Mouse (Mus musculus): ENCODE results near the gene Rnft2. TPM values are rescaled to one million over a fixed set of nuclear protein-coding genes. Genes with fewer than 3 reads are reported as not detected.

The Rnft2 gene
- polyA plus RNA-seq, 1 experiment = 16.4 TPM

DNA sequence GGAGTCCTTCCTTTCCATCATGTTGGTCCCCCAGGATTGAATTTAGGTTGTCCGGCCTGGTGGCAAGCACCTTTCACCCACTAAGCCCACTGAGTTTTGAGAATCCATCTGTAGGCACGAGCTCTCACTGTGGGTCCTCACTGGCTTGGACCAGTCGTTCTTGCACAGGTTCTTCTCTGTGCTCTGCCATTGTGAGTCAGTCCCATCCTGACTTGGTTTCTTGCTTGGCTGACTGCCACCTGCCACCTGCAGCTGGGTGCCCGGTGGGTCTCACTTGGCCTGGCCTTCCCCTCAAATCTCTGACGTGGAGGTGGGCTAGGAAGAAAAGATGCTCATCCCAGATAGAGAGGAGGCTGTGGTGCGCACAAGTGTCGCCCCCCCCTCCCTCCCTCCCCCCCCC is 6.1 kb upstream of the Rnft2 start:
- DNase-seq (ENCODE audit: low read depth) = no peak

DNA sequence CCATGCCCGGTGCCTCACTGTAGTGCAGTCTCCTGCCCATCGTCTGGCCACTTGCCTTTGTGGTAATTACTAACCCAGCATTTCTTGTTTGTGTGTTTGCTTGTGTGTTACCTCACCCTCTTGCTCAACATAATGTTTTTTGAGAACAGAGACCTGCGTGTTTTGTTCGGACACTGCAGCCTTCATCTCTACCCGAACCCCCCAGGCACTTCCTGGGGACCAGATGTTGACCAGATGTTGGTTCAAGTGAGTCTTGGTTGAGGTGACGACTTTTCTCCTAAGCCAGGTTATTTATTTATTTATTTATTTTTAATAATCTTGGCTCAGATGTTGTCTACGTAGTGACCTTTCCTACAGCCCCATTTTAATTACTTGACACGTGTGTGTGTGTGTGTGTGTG is 2.5 kb upstream of the Rnft2 start:
- no peak for DNase-seq (ENCODE audit: low read depth)

DNA sequence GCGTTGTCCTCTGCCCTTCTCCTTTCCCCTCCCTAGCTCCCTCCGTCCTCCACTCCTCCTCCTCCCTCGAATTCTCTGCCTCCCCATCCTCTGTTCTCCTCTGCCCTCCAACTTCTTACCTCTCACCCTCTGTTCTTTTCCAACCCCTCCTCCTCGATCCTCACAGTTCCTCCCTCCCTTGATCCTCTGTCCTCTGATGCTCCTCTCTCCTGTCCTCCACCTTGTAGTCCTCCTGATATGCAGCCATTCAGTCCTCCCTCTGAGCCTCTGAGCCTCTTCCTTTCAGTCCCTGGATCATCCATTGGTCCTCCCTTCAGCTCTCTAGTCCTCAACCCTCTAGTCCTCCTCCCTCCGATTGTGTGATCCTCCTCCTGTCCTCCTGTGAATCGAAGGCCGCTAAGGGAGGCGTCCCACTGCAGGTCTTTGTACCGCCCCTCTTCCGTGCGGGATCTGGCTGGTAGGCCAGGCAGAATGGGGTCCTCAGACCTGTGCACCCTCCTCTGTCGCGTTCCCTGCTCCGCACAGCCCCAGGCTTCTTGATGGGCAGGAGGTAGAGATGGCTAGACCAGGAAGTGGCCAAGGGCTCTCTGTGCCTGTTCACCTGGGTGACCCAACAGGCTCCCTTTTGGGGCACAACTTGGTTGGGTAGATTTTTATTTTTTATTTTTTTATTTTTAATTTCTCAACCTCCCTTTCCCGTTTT is 841 bp upstream of the Rnft2 start:
- no peak for DNase-seq (ENCODE audit: low read depth)

DNA sequence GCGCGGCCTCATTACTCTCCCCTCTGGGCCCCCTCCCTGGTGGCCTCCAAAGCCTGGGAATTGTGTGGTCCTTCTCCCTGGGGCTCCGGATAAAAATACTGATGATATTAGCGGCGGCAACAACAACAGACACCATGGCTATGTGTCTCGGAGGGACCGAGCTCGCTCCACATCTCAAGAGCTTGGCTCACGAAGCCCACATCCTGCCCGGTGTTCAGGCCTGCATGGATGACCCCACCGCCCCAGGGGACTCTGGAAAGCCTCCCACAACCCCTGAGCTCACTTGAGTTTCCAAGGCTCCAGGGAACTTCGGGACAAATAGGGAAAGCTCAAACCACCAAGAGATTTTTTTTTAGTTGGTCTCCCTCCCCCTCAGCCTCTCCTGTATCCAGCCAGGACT is 5.2 kb downstream of the Rnft2 start:
- DNase-seq (ENCODE audit: low read depth) = no peak

DNA sequence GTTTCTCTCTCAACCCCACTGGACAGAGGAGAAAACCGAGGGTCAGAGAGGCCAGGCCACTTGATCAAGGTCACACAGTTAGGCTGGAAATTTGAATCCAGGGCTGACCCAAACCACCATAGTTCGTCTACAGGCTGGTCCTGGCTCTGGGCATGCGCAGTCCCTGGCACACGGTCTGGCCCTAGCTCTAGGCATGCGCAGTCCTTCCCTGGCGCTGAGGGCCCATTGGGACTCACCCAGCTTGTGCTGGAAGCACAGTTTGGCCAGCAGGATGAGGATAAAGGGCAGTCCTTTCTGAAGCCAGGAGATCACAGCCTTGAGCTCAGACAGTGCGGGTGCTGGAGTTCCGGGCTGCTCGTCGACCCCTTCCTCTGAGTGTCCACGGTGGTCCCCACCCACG is 8.0 kb downstream of the Rnft2 start:
- DNase-seq (ENCODE audit: low read depth) = no peak

DNA sequence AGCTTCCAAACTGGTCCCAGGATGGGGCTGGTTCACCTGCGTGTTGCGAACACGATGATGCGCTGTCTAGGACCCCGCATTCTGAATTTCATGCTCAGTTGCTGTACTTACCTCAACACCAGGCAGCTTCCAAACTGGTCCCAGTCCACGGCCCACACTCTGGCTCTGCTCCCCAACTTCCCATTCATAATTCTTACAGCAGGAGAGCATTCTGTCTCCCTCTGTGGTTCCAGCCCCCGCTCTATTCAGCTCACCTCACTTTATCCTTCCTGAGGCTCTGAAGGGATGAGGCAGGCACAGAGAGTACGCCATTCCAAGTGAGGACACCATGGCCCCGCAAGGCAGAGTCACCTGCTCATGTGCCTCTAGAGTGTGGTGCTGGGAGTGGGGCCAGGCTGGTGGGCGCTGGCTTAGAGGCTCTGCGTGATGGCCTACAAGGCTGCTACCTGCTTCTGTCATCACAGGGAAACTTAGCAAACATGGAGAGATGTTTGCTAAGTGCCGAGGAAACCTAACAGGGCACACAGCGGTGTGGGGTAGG is 14.8 kb downstream of the Rnft2 start:
- DNase-seq (ENCODE audit: low read depth) = no peak

DNA sequence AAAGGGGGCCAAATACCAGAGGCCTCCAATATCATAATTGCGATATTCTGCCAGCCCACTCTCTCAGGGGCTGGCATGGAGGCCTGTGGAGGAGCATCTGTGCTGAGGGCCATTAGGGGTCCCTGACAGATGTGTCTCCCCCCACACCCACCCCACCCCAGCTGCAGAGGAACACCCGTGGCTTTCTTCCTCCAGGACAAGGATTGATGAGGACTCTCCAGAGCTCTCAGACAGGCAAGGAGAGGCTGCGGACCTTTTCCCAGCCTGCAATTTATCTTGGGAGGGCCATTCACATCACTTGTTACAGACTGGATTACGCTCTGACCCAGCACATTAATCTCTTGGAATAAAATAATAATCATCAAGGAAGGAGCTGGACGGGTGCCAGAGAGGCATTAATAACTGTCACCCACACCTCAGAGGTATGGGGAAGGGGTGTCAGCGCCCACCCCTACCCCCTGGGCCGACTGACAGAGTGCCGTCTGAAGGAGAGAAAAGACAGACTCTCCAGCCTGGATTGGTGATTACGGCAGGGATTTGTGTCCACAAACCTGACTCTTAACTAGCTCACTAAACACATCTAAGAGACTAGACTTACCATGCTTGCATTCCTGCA is 21.7 kb downstream of the Rnft2 start:
- DNase-seq (ENCODE audit: low read depth) = no peak

DNA sequence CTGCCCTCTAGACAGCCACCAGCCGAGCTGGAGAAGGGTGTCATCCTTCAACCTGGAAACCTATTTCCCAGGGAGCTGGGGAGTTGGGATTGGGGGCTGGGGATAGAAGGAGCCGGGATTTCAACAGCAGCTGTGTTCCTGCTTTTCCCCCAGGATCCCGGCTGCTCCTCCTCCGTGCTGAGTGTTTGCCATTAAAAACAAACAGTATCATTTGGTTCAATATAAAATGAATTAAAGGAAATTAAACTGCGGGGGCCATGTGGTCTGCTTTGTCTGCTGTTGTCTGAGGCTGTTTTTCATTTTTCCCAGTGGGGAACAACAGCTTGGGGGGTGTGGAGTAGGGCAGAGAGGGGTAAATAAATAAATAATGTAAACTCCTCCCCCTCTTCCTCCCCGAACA is 27.5 kb downstream of the Rnft2 start:
- no peak for DNase-seq (ENCODE audit: low read depth)

DNA sequence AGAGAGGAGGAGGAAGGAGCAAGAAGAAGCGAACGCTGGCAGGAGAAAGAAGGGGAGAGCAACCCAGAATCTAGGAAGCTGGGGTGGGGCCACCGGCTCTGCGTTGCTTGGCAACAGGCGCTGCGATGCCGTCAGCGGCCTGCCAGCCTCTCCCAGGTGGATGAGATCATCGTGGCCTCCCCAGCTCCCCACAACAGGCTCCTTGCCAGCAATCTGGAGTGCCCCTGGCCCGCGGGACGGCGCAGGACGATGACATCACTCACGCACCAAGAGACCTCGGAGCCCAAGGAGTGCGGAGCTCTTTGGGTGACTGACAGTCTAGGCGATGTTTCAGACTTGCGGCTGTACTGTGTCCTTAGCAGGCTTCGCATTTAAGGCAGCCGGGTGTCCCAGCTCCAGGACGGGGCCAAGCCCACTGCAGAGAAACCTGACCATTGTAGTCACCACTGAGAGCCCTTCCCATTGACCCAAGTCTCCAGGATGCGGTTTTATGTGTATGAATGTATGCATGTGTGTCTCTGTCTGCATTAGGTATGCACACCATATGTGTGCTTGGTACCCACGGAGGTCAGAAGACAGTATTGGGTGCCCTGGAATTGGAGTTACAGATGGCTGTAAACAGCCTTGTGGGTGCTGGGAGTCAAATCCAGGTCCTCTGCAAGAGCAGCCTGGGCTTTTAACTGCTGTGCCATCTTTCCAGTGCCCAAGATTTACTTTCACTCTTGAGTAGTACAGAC is 30.3 kb downstream of the Rnft2 start:
- no peak for DNase-seq (ENCODE audit: low read depth)

DNA sequence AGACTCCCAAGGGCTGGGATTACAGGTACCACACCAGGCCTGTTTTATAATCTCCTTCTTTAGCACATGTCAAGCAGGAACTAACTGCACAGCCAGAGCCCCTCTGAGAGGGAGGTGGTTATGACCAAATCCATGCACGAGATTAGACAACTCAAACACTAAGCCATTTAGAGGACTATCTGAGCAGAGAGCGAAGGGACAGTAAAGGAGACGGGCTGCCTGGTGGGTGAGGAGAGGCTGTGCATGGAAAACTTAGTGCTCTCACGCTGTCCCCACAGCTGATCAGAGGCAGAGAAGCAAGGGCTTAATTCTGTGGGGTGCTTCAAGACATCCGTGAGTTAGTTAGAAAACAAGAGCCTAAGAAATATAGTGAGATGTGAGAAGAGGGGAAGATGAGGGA is 30.9 kb downstream of the Rnft2 start:
- DNase-seq (ENCODE audit: low read depth) = no peak

DNA sequence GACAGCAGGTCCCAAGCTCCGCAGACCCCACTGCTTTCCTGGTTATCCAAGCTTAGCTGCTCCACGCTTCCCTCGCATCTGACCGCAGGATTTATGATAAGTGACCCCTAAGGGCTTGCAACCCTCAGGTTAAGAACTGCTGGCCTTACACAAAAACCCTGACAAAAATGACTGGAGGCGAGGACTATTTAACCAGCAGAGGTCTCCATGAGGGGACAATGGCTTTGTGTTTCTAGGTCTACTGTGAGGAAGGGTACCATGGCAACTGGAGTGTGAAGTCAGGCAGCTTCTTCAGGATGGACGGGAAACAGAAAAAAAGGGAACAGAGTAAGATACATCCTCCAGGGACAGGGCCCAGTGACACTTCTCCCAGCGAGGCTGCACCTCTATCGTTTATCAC is 39.1 kb downstream of the Rnft2 start:
- DNase-seq (ENCODE audit: low read depth) = no peak

DNA sequence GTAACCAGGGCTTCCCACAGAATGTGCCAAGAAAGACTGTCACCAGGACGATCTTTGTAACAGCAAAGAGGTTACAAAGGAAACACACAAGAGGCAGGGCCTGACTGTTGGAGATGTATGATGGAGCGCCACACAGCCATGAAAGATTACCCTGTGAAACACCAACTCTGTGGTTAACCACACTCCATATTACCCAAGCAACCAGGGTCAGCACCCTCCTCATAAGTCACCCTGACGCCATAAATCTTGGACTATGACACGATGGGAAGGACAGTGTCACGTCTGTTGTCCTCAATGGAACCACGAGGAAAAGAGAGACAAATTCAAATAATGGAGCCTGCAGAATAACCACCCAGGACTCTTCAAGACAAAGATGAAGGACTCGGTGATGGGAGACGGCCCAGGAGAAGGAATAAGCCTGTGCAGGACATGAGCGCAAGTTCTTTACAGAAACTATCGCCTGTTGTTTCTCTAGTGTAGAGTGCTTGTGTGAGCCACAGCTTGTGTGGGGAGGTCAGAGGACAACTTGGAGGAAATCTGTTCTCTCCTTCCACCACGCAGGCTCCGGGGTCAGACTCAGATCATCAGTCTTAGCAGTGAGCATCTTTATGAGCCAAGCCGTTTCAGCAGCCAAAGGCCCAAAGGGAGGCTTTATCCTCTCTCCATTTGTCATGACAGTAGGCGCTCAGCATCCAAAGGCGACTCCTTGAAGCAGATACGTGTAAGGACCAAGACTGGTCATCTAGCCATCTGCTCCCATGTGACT is 40.1 kb downstream of the Rnft2 start:
- no peak for DNase-seq (ENCODE audit: low read depth)

DNA sequence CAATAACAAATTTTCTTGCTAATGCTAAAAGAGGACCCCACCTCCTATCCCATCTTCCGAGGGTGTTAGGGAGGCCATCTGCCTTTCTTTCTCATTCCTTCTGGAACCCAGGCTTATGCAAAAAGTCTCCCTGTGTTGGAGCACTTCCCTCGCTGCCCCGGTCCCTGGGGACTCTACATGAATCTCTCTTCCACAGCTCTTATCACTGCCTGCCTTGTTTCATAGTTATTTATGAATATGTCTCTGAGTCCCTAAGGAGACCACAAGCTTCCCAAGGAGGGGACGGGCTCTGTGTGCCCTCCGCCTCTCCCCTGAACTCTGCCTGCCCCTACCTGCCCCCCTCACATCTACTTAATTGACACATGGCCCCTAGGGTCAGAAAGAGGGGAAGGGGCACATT is 45.2 kb downstream of the Rnft2 start:
- no peak for DNase-seq (ENCODE audit: low read depth)

DNA sequence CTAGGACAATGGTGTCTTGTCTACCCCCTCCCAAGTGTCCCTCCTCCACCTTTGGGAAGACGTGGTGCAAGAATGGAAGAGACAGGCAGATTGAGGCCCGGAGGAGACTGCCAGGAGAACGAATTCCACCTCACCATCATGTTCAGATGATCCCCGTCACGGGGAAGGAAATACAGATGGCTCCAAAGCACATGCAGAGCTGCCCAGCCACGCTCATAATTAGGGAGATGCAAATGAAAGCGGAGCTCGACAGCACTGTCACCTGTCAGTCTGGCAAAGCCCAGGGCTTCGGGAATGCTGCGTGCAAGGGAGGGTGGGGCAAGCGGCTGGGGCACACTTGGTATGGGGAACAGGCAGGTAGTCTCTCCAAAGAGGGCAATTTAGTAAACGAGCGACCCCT is 47.5 kb downstream of the Rnft2 start:
- no peak for DNase-seq (ENCODE audit: low read depth)

DNA sequence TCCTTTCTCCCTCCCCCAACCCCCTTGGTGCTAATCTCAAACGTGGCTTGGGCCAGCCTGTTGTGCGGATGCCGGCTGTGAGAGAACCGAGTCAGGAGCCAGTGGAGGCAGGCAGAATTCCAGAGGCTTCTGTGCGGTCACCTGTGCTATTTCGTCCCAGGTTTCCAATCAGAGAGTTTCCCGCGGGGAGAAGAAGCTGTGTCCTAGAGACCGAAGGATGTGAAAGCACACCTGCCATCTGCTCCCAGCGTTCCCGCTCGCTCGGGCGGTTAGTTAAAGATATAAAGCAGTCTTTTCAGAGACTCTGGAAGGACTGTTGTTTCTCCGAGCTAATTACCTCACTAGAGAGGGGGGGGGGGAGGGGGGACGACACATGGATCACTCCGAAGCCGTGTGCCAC is 52.7 kb downstream of the Rnft2 start:
- no peak for DNase-seq (ENCODE audit: low read depth)

DNA sequence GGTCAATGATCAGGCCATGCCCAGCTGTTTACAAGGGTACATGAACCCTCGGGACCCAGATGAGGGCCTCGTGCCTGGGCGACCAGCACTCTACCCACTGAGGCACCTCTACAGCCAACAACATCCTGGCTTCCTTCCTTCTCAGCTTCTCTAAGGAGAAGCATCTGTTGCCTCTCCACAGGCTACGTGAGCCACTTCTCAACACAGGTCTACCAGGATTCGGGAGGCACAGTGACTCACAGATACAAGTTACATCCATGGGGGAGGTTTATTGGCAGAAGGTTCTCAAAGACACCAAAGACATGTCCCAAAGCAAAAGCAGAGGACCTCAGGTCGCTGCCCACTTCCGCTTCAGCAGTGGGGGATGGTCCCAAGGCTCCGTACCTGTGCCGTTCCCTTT is 54.4 kb downstream of the Rnft2 start:
- DNase-seq (ENCODE audit: low read depth) = no peak

DNA sequence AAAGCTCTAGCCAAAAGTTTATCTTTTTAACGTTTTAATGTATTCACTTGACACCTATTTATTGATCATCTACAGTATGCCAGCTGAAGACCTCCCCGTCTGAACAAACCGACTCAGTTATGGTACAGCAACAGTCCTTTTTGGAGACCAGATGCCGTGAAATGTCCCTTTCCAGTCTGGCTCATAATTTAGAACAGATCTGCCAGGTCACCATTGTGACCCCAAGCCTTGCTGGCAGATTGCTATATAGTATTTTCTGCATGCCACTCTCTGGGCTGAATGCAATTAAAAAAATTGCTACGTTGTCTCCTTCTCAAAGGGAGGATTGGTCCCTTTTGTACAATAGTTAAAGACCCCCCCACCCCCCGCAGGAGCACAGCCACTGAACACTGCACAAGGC is 56.6 kb downstream of the Rnft2 start:
- DNase-seq (ENCODE audit: low read depth) = no peak

DNA sequence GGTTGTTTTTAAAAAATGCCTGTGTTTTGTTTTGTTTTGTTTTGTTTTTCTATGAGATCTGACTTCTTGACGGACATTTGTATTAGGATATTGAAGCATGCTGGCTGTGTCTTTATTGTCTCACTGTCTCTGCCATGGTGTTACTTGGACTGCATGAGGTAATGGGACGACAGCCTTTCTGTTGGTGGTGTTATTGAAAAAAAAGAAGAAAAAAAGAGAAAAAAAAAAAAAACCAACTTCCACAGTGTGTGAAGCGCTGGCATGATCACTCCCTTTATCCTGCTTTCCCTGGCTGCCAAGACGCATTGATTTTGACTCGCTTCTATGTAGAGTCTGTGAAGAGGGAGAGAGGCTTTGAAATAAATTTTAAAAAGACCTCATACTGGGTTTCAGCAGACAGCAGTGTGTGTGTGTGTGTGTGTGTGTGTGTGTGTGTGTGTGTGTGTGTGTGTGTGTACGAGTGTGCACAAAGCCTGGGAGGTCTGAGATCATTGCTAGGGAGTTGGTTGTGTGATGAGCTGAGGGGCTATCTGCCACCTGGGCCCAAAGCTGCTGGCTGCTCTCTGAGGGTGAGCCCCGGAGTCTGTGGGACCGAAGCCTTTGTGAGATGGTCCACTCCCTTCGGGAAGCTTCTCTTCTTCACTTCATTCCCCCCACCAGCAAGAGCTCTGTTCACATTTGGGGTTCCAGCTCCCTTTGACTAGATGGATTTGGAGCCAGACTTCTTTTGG is 57.8 kb downstream of the Rnft2 start:
- no peak for DNase-seq (ENCODE audit: low read depth)

DNA sequence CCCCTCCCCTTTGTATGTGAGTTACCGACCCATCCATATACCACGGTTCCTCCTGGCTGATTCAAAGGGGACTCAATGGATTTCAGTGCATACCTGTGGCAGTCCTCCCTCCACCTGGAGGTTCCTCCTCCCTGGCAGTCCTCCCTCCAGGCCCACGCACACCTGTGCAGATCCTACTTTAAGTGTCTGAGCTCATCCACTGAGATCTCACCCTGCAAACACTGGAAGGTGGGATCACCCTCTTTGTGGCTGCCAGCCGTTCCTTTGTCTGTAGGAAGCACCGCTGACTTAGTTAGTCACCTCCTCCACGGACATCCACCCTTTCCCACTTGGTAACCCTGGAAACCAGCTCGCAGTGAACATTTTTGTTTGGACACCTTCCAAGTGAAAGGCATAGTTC is 67.3 kb downstream of the Rnft2 start:
- DNase-seq (ENCODE audit: low read depth) = no peak

DNA sequence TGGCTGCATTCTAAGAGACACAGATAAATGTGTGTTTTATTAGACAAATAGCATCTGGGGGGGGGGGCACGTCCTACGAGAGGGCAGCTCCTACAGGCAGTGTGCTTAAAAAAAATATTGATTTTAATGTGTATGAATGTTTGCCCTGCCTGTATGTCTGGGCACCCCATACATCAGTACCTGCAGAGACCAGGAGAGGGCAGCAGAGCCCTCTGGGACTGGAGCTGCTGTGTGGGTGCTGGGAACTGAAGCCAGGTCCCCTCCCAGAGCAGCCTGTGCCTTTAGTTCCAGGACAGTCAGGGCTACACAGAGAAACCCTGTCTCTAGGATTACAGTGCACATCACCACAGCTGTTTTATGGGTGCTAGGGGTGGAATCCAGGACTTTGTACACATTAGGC is 69.8 kb downstream of the Rnft2 start:
- DNase-seq (ENCODE audit: low read depth) = no peak

DNA sequence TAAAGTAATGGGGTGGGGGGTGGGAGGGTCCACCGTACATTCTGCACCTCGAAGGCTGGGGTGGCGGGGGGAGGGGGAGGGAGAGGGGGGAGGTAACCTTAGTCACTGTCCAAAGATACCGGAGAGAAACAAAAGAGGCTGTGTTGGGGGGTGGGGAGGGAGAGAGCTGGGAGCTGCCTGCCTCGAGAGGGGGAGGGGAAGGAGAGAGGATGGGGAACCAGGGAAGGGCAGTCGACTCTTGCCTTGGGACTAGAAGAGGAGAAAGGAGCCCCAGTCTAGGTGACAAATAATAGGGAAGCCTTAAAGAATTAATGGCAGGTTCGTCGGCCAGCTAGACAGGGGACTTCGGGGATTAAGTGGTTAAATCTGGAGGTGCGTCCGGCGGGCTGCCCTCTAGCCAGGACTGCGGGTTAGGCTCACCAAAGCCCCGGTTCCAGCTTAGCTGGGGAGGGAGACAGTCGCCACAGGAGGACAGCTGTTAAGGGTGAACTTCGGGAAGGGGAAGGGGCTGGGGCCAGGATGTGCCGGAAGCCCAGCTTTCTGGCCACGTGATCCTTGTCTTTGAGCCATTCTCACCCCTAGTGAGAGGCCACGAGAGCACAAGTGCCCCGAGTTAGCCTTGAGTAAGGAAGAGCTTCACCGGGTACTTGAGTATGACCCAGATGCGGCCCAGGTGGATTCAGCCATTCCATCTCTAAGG is 70.5 kb downstream of the Rnft2 start:
- DNase-seq (ENCODE audit: low read depth) = no peak

All from gonadal fat pad, adult 2 months (tissue).